Mouse (Mus musculus) liver, adult 2 months (tissue): ENCODE measurements around the gene Pogk.

ENCODE experiments used
- CTCF ChIP-seq: fragments of 200-500 bp; IDR thresholded peaks from 2 replicates; pipeline ENCODE4 v1.5.1; 2011; ENCODE audit warnings: low read depth, low read length, control low read depth
- POLR2A ChIP-seq: fragments of 200-500 bp; IDR thresholded peaks from 2 replicates; pipeline ENCODE4 v1.6.1; 2011; ENCODE audit warnings: low read length, control low read depth; ENCODE audit not compliant: insufficient read depth; ENCODE audit errors: extremely low read depth

GRCm38 (mm10) chr1:166429809-166430431, 20.3 kb upstream of the Pogk start:
- TF ChIP-seq POLR2A, result no peak
- TF ChIP-seq CTCF, result no peak
